Mouse (Mus musculus) hindbrain, postnatal 0 days (tissue): ENCODE results near the gene Krtap6-1. TPM values are rescaled to one million over a fixed set of nuclear protein-coding genes. Genes with fewer than 3 reads are reported as not detected.

Experiments used
- polyA plus RNA-seq: library from polyadenylated mRNA; unstranded; fragments of >200 nt; fragmentation: Nextera tagmentation; extraction: Ambion mirVana; gene quantifications from 2 replicates; pipeline ENCODE4 v1.2.1, GENCODE M21; 2015
- total RNA-seq: library from RNA; depleted of rRNA; stranded (reverse); fragments of >200 nt; gene quantifications from 2 replicates; pipeline ENCODE4 v1.2.3, GENCODE M21; 2014; rRNA removed

The Krtap6-1 gene
- total and polyA plus RNA-seq, 2 experiments from 2014 or later, result not detected

Other genes starting within 250 kb of the Krtap6-1 start
- not detected in 2 replicates for gene Gm20741, start 219.5 kb upstream of the Krtap6-1 start, total RNA-seq
- not detected in 2 replicates for gene Gm20741, start 219.5 kb upstream of the Krtap6-1 start, polyA plus RNA-seq
- not detected in 2 replicates for gene Krtap15, start 211.5 kb upstream of the Krtap6-1 start, total RNA-seq
- gene Krtap15, start 211.5 kb upstream of the Krtap6-1 start, polyA plus RNA-seq, result not detected in 2 replicates
- not detected in 2 replicates for gene Krtap14, start 205.6 kb upstream of the Krtap6-1 start, total RNA-seq
- not detected in 2 replicates for gene Krtap14, start 205.6 kb upstream of the Krtap6-1 start, polyA plus RNA-seq
- gene Krtap19-1, start 162.3 kb upstream of the Krtap6-1 start, total RNA-seq, result not detected in 2 replicates
- gene Krtap19-1, start 162.3 kb upstream of the Krtap6-1 start, polyA plus RNA-seq, result not detected in 2 replicates
- gene Krtap19-2, start 157.4 kb upstream of the Krtap6-1 start, total RNA-seq, result not detected in 2 replicates
- not detected in 2 replicates for gene Krtap19-2, start 157.4 kb upstream of the Krtap6-1 start, polyA plus RNA-seq
- gene Krtap19-3, start 153.7 kb upstream of the Krtap6-1 start, total RNA-seq, result not detected in 2 replicates
- gene Krtap19-3, start 153.7 kb upstream of the Krtap6-1 start, polyA plus RNA-seq, result not detected in 2 replicates
- not detected in 2 replicates for gene Krtap19-4, start 146.6 kb upstream of the Krtap6-1 start, total RNA-seq
- gene Krtap19-4, start 146.6 kb upstream of the Krtap6-1 start, polyA plus RNA-seq, result not detected in 2 replicates
- gene Krtap19-5, start 135.2 kb upstream of the Krtap6-1 start, total RNA-seq, result not detected in 2 replicates
- gene Krtap19-5, start 135.2 kb upstream of the Krtap6-1 start, polyA plus RNA-seq, result not detected in 2 replicates
- not detected in 2 replicates for gene Krtap19-9b, start 99.4 kb upstream of the Krtap6-1 start, total RNA-seq
- gene Krtap19-9b, start 99.4 kb upstream of the Krtap6-1 start, polyA plus RNA-seq, result not detected in 2 replicates
- gene Krtap16-3, start 68.8 kb upstream of the Krtap6-1 start, total RNA-seq, result not detected in 2 replicates
- gene Krtap16-3, start 68.8 kb upstream of the Krtap6-1 start, polyA plus RNA-seq, result not detected in 2 replicates
- not detected in 2 replicates for gene Krtap22-2, start 20.9 kb upstream of the Krtap6-1 start, total RNA-seq
- not detected in 2 replicates for gene Krtap22-2, start 20.9 kb upstream of the Krtap6-1 start, polyA plus RNA-seq
- gene Gm10229, start 16.4 kb upstream of the Krtap6-1 start, total RNA-seq, result not detected in 2 replicates
- gene Gm10229, start 16.4 kb upstream of the Krtap6-1 start, polyA plus RNA-seq, result not detected in 2 replicates
- not detected in 2 replicates for gene Gm10228, start 9.8 kb downstream of the Krtap6-1 start, total RNA-seq
- gene Gm10228, start 9.8 kb downstream of the Krtap6-1 start, polyA plus RNA-seq, result not detected in 2 replicates
- gene Krtap6-5, start 16.2 kb downstream of the Krtap6-1 start, total RNA-seq, result not detected in 2 replicates
- not detected in 2 replicates for gene Krtap6-5, start 16.2 kb downstream of the Krtap6-1 start, polyA plus RNA-seq
- not detected in 2 replicates for gene 1110025L11Rik, start 32.3 kb downstream of the Krtap6-1 start, total RNA-seq
- not detected in 2 replicates for gene 1110025L11Rik, start 32.3 kb downstream of the Krtap6-1 start, polyA plus RNA-seq
- not detected in 2 replicates for gene Krtap6-3, start 52.3 kb downstream of the Krtap6-1 start, total RNA-seq
- not detected in 2 replicates for gene Krtap6-3, start 52.3 kb downstream of the Krtap6-1 start, polyA plus RNA-seq
- not detected in 2 replicates for gene Gm6358, start 109.2 kb downstream of the Krtap6-1 start, total RNA-seq
- not detected in 2 replicates for gene Gm6358, start 109.2 kb downstream of the Krtap6-1 start, polyA plus RNA-seq
- gene Gm10061, start 119.4 kb downstream of the Krtap6-1 start, total RNA-seq, result not detected in 2 replicates
- not detected in 2 replicates for gene Gm10061, start 119.4 kb downstream of the Krtap6-1 start, polyA plus RNA-seq
- not detected in 2 replicates for gene Gm9789, start 126.3 kb downstream of the Krtap6-1 start, total RNA-seq
- gene Gm9789, start 126.3 kb downstream of the Krtap6-1 start, polyA plus RNA-seq, result not detected in 2 replicates
- gene Gm7735, start 137.8 kb downstream of the Krtap6-1 start, total RNA-seq, result not detected in 2 replicates
- not detected in 2 replicates for gene Gm7735, start 137.8 kb downstream of the Krtap6-1 start, polyA plus RNA-seq
- gene 1110057P08Rik, start 143.0 kb downstream of the Krtap6-1 start, total RNA-seq, result not detected in 2 replicates
- gene 1110057P08Rik, start 143.0 kb downstream of the Krtap6-1 start, polyA plus RNA-seq, result not detected in 2 replicates
- not detected in 2 replicates for gene Krtap20-2, start 174.2 kb downstream of the Krtap6-1 start, total RNA-seq
- not detected in 2 replicates for gene Krtap20-2, start 174.2 kb downstream of the Krtap6-1 start, polyA plus RNA-seq